Comparison of ENCODE assay signal across 11 mouse cellular contexts in the genomic region with DNA sequence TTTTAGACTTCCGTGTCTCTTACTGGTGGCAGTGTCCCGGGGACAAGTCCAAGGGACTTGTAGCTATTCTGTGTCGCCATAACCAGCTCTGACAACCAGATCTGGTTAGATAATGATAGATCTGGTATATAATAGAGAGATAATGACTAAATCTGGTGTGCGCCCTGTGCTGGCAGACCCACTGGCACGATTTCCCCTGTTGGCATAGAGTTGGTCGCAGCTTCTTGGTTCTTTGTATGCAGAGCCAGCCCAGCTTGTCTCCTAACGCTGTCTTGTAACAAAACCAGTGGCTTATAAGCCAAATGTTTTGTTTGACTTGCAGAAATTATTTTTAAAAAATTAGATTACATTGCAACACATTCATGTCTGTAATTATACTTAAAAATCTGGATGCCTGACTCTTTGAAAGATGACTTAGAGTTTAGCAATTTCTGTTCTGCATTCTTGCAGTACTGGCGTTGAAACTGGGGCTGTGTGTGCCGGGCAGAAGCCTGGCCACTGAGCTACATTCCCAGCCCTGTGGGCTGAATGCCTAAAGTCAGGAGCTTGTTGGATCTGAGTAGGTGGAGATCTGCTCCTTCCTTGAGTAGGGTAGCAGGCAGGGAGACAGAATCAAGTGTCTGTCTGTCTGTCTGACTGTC. TPM values are rescaled to one million over a fixed set of nuclear protein-coding genes. Genes with fewer than 3 reads are reported as not detected.
DNase-seq lines count a peak whose midpoint lies in the region; ATAC-seq and TF ChIP-seq lines count a peak whose summit lies in the region.
"Had no signal": no experiment of that assay in that cellular context is flagged by ENCODE, and none has a peak within 500 bp of the region (broad histone marks: within the 10 kb centered on the region; RNA-seq: fewer than 3 reads in every experiment).

No protein-coding gene starts in this region.

- no peak for TF ChIP-seq CTCF in Patski (IDR thresholded peaks at IDR 0.05)
- no peak for TF ChIP-seq CTCF in cortical plate, adult 2 months (IDR thresholded peaks at IDR 0.05; ENCODE audit: extremely low read depth, insufficient read depth, low read length)

- CTCF ChIA-PET in Patski (lab: Charles Lee): no interaction called here

- peak overlapping the region; percentile 44 for H3K27ac ChIP-seq in hindbrain, embryonic 15.5 days (replicated peaks)
- no peak overlapping the region for H3K27ac ChIP-seq in hindbrain, embryonic 11.5 days (ENCODE audit: low read depth, low read length)
- H3K27ac ChIP-seq in cortical plate, adult 2 months (ENCODE audit: insufficient read depth, low read length): 0 out of 2 replicates have a peak overlapping the region, but pooled peaks have one; percentile 21
- no peak overlapping the region; the same call in 1 of the 2 replicates for H3K27ac ChIP-seq in intestine, embryonic 16.5 days (ENCODE audit: low read length)
- H3K27ac ChIP-seq: neural tube, embryonic 12.5 days had no signal

- no peaks in the 10 kb centered on the region for H3K36me3 ChIP-seq in hindbrain, embryonic 15.5 days
- H3K36me3 ChIP-seq in hindbrain, embryonic 11.5 days (ENCODE audit: control insufficient read depth, insufficient read depth, low read length): no peaks in the 10 kb centered on the region
- H3K36me3 ChIP-seq in intestine, embryonic 16.5 days (ENCODE audit: control insufficient read depth, insufficient read depth, low read length): no peaks in the 10 kb centered on the region
- H3K36me3 ChIP-seq: neural tube, embryonic 12.5 days had no signal

- H3K4me1 ChIP-seq in hindbrain, embryonic 15.5 days (replicated peaks): no peaks in the 10 kb centered on the region
- H3K4me1 ChIP-seq in hindbrain, embryonic 11.5 days (replicated peaks; ENCODE audit: control insufficient read depth, insufficient read depth, low read length): no peaks in the 10 kb centered on the region
- H3K4me1 ChIP-seq in cortical plate, adult 2 months (ENCODE audit: control insufficient read depth, insufficient read depth, low read length): peaks cover 2% of the 10 kb centered on the region
- peaks cover 7% of the 10 kb centered on the region; the same call in 1 of the 2 replicates for H3K4me1 ChIP-seq in intestine, embryonic 16.5 days (ENCODE audit: control insufficient read depth, insufficient read depth, low read length)
- H3K4me1 ChIP-seq: neural tube, embryonic 12.5 days had no signal

- H3K4me2 ChIP-seq in hindbrain, embryonic 15.5 days: no peak overlapping the region
- no peak overlapping the region for H3K4me2 ChIP-seq in hindbrain, embryonic 11.5 days (replicated peaks; ENCODE audit: low read depth, low read length)
- H3K4me2 ChIP-seq in intestine, embryonic 16.5 days (ENCODE audit: low read depth, low read length): no peak overlapping the region
- H3K4me2 ChIP-seq: neural tube, embryonic 12.5 days had no signal

- POLR2A ChIA-PET in Patski (lab: Charles Lee): no interaction called here

- no peaks in the 10 kb centered on the region for H3K27me3 ChIP-seq in hindbrain, embryonic 15.5 days
- H3K27me3 ChIP-seq in hindbrain, embryonic 11.5 days (ENCODE audit: control insufficient read depth, insufficient read depth, low read length): no peaks in the 10 kb centered on the region
- H3K27me3 ChIP-seq in Patski: no peaks in the 10 kb centered on the region
- H3K27me3 ChIP-seq in intestine, embryonic 16.5 days (replicated peaks; ENCODE audit: control insufficient read depth, insufficient read depth, low read length): no peaks in the 10 kb centered on the region
- H3K27me3 ChIP-seq: neural tube, embryonic 12.5 days had no signal

- 75% methylated on average over 9 of the region's 9 CpGs for WGBS in hindbrain, embryonic 15.5 days
- WGBS in hindbrain, embryonic 11.5 days: 95% methylated on average over 9 of the region's 9 CpGs
- 85% methylated on average over 9 of the region's 9 CpGs for WGBS in intestine, embryonic 16.5 days

- in situ Hi-C loops in Patski (cut with MboI; ENCODE audit: low pct_unique_long_range_greater_than_20kb): loop anchor here (10.0 kb wide), 1 partner anchor 200 kb away; no protein-coding TSS in a partner anchor

- no peak for TF ChIP-seq POLR2A in cortical plate, adult 2 months (IDR thresholded peaks at IDR 0.05; ENCODE audit: extremely low read depth, insufficient read depth, low read length)

- no peak for DNase-seq in hindbrain, embryonic 11.5 days (ENCODE audit: low spot score)
- DNase-seq in Patski (ENCODE audit: low read depth, low spot score): no peak
- DNase-seq in layer of hippocampus, postnatal 10 days (ENCODE audit: low spot score in 2 of 2): peak; percentile 68 to 74
- no peak for DNase-seq in thymus, postnatal 25 days
- DNase-seq in kidney, adult 8-10 months: no peak
- DNase-seq: thymus, postnatal 36 days had no signal

- no peak overlapping the region for H3K4me3 ChIP-seq in hindbrain, embryonic 15.5 days
- H3K4me3 ChIP-seq in hindbrain, embryonic 11.5 days (ENCODE audit: low read depth, low read length): no peak overlapping the region
- no peak overlapping the region for H3K4me3 ChIP-seq in cortical plate, adult 2 months (ENCODE audit: insufficient read depth, low read length)
- no peak overlapping the region for H3K4me3 ChIP-seq in intestine, embryonic 16.5 days (ENCODE audit: low read length)
- H3K4me3 ChIP-seq: neural tube, embryonic 12.5 days had no signal

- no peak overlapping the region for H3K9ac ChIP-seq in hindbrain, embryonic 15.5 days
- no peak overlapping the region for H3K9ac ChIP-seq in hindbrain, embryonic 11.5 days (ENCODE audit: low read depth, low read length)
- no peak overlapping the region for H3K9ac ChIP-seq in intestine, embryonic 16.5 days (ENCODE audit: low read depth, low read length)
- H3K9ac ChIP-seq: neural tube, embryonic 12.5 days had no signal

- no peak; the same call in 1 of the 2 replicates for ATAC-seq in hindbrain, embryonic 15.5 days (ENCODE audit: low FRiP score, low read depth)
- no peak for ATAC-seq in hindbrain, embryonic 11.5 days (ENCODE audit: low FRiP score)
- ATAC-seq in Patski: peak; percentile 21
- no peak for ATAC-seq in intestine, embryonic 16.5 days

- no peaks in the 10 kb centered on the region for H3K9me3 ChIP-seq in hindbrain, embryonic 15.5 days
- no peaks in the 10 kb centered on the region for H3K9me3 ChIP-seq in hindbrain, embryonic 11.5 days (ENCODE audit: control insufficient read depth, low read length)
- no peaks in the 10 kb centered on the region for H3K9me3 ChIP-seq in intestine, embryonic 16.5 days (ENCODE audit: control insufficient read depth, low read length)
- H3K9me3 ChIP-seq: neural tube, embryonic 12.5 days had no signal

RNA-seq across cellular contexts. Expression of gene Mthfd1, which starts 9.3 kb away (rescaled TPM):
- 33.1 and 34.1 TPM in 2 replicates for polyA plus RNA-seq in hindbrain, embryonic 15.5 days (2015; fragmentation: Nextera tagmentation; extraction: Ambion mirVana)
- 49.5 and 54.4 TPM in 2 replicates for polyA plus RNA-seq in hindbrain, embryonic 11.5 days (2014; fragmentation: Nextera tagmentation; extraction: Ambion mirVana)
- polyA plus RNA-seq in Patski (2021): 65.6 TPM
- 33.2 and 35.7 TPM in 2 replicates for polyA plus RNA-seq in cortical plate, adult 2 months (2012; rRNA removed)
- 10 to 100 TPM; 40.6 to 44.0 TPM for total RNA-seq in layer of hippocampus, postnatal 10 days (2021)
- 93.6 and 98.8 TPM in 2 replicates for polyA plus RNA-seq in intestine, embryonic 16.5 days (2015; fragmentation: Nextera tagmentation; extraction: Ambion mirVana)

RNA-seq across cellular contexts. Expression of gene Tex21, which starts 17.9 kb away (rescaled TPM):
- not detected in 2 replicates for polyA plus RNA-seq in hindbrain, embryonic 15.5 days (2015; fragmentation: Nextera tagmentation; extraction: Ambion mirVana)
- not detected in 2 replicates for polyA plus RNA-seq in hindbrain, embryonic 11.5 days (2014; fragmentation: Nextera tagmentation; extraction: Ambion mirVana)
- polyA plus RNA-seq in Patski (2021): not detected
- not detected in 2 replicates for polyA plus RNA-seq in cortical plate, adult 2 months (2012; rRNA removed)
- total RNA-seq in layer of hippocampus, postnatal 10 days (2021): not detected
- 0.06 TPM in 1 of 2 replicates, not detected in the other for polyA plus RNA-seq in intestine, embryonic 16.5 days (2015; fragmentation: Nextera tagmentation; extraction: Ambion mirVana)
- total RNA-seq: left cerebral cortex, postnatal 14 days had no signal
- polyA plus RNA-seq: neural tube, embryonic 12.5 days had no signal

Comparison
In these comparisons a context has a peak if more than half of its experiments do, and no peak if none do; other contexts are left out.
1. H3K27ac ChIP-seq: peak in hindbrain, embryonic 15.5 days (single experiment) and cortical plate, adult 2 months (single experiment); none in hindbrain, embryonic 11.5 days (single experiment) and intestine, embryonic 16.5 days (single experiment).
2. DNase-seq: peak in layer of hippocampus, postnatal 10 days (2 of 2); none in hindbrain, embryonic 11.5 days (single experiment), Patski (single experiment), thymus, postnatal 25 days (single experiment) and kidney, adult 8-10 months (0 of 2).